Mouse (Mus musculus): ENCODE measurements at regions not wholly inside any gene's neighbourhood (a gene's known extent, or its start where the extent isn't known, plus 50 kb on each side); places are given as distances from the start of the nearest gene placed in this dataset.

GRCm38 (mm10) chr13:83111503-83111902, 392.3 kb upstream of the Mef2c start:
- TF ChIP-seq CTCF (IDR thresholded peaks at IDR 0.05; ENCODE audit: extremely low read depth, insufficient read depth, insufficient read length, insufficient replicate concordance) (no peak), POLR2A (IDR thresholded peaks at IDR 0.05; ENCODE audit: low read depth, low read length) (no peak)

Data from spleen, adult 2 months (tissue).